Mouse (Mus musculus) forebrain, embryonic 12.5 days (tissue): ENCODE data around the gene Pacsin1. TPM values are rescaled to one million over a fixed set of nuclear protein-coding genes. Genes with fewer than 3 reads are reported as not detected.
"Not testable (repeated sequence)": the region's sequence is repeated elsewhere in the genome, so short reads cannot be mapped to it uniquely, and the experiment has no call there.

Experiments used
- ATAC-seq: fragments of 200-750 bp; cut with Nextera tagmentation; 2 replicates; pipeline ENCODE4 v1.8.0; 2017; ENCODE audit warnings: moderate TSS enrichment; ENCODE audit not compliant: low FRiP score
- H3K27ac ChIP-seq: fragments of 300-500 bp; sonication (generic); 2 replicates; pipeline ENCODE4 v1.5.1; 2016; ENCODE audit warnings: mild to moderate bottlenecking
- H3K27me3 ChIP-seq: fragments of 300-500 bp; sonication (generic); 2 replicates; pipeline ENCODE4 v1.6.1; 2016; ENCODE audit warnings: mild to moderate bottlenecking
- H3K36me3 ChIP-seq: fragments of 300-500 bp; sonication (generic); replicated peaks from 2 replicates; pipeline ENCODE4 v1.6.1; 2016; ENCODE audit warnings: mild to moderate bottlenecking
- H3K4me1 ChIP-seq: fragments of 300-500 bp; sonication (generic); 2 replicates; pipeline ENCODE4 v1.6.1; 2016
- H3K4me2 ChIP-seq: fragments of 300-500 bp; sonication (generic); 2 replicates; pipeline ENCODE4 v1.6.1; 2016; ENCODE audit warnings: mild to moderate bottlenecking, moderate library complexity
- H3K4me3 ChIP-seq: fragments of 300-500 bp; sonication (generic); replicated peaks from 2 replicates; pipeline ENCODE4 v1.5.1; 2016; ENCODE audit warnings: mild to moderate bottlenecking
- H3K9ac ChIP-seq: fragments of 300-500 bp; sonication (generic); 2 replicates; pipeline ENCODE4 v1.6.1; 2016; ENCODE audit warnings: mild to moderate bottlenecking
- H3K9me3 ChIP-seq: fragments of 300-500 bp; sonication (generic); 2 replicates; pipeline ENCODE4 v1.6.1; 2016
- WGBS: fragments of 180-500 bp; shearing (Covaris S2); methylation state at CpG from one replicate; pipeline ENCODE4 v1.1.7; 2016; 5-methylcytosine and 5-hydroxymethylcytosine counted together
- polyA plus RNA-seq: library from polyadenylated mRNA; unstranded; fragments of >200 nt; fragmentation: Nextera tagmentation; extraction: Ambion mirVana; gene quantifications from 2 replicates; pipeline ENCODE4 v1.2.1, GENCODE M21; 2016

Pacsin1 gene
- polyA plus RNA-seq, 1 experiment from 2014 or later = 9.0 TPM

GRCm38 (mm10) chr17:27638921-27639332, 16.4 kb upstream of the Pacsin1 start:
- WGBS = 81% methylated on average over 20 of the region's 20 CpGs
- ATAC-seq = no peak
- H3K36me3 ChIP-seq = peaks cover under 1% of the 10 kb centered on the region; the same call in 1 of the 2 replicates
- H3K9me3 ChIP-seq = no peaks in the 10 kb centered on the region
- no peak overlapping the region for H3K9ac ChIP-seq
- peaks cover 25% of the 10 kb centered on the region for H3K4me1 ChIP-seq
- H3K27me3 ChIP-seq = no peaks in the 10 kb centered on the region
- H3K4me2 ChIP-seq = no peak overlapping the region
- 0 out of 2 replicates have a peak overlapping the region, but pooled peaks have one; percentile 25 for H3K27ac ChIP-seq
- H3K4me3 ChIP-seq = no peak overlapping the region

GRCm38 (mm10) chr17:27639851-27640250, 15.5 kb upstream of the Pacsin1 start:
- H3K4me2 ChIP-seq, H3K27ac ChIP-seq, H3K9me3 ChIP-seq, H3K4me3 ChIP-seq, H3K27me3 ChIP-seq, H3K36me3 ChIP-seq, ATAC-seq, H3K9ac ChIP-seq: not testable (repeated sequence)
- WGBS = 88% methylated on average over 6 of the region's 6 CpGs
- H3K4me1 ChIP-seq = peaks cover 19% of the 10 kb centered on the region

- 0 out of 2 replicates have a peak, but pooled peaks cover 2% of the 10 kb centered on the region for H3K27me3 ChIP-seq
- H3K36me3 ChIP-seq = no peaks in the 10 kb centered on the region
- 43% methylated on average over 12 of the region's 12 CpGs for WGBS
- H3K4me2 ChIP-seq = no peak overlapping the region
- peaks cover 11% of the 10 kb centered on the region; the same call in 1 of the 2 replicates for H3K4me1 ChIP-seq
- H3K9ac ChIP-seq = no peak overlapping the region
- H3K4me3 ChIP-seq = no peak overlapping the region
- peak overlapping the region; percentile 61 for H3K27ac ChIP-seq
- H3K9me3 ChIP-seq = no peaks in the 10 kb centered on the region
- ATAC-seq = peak; percentile 51; the same call in 1 of the 2 replicates
Measured at GRCm38 (mm10) chr17:27642491-27643062, 12.7 kb upstream of the Pacsin1 start.

GRCm38 (mm10) chr17:27643101-27643500, 12.2 kb upstream of the Pacsin1 start:
- peaks cover 11% of the 10 kb centered on the region; the same call in 1 of the 2 replicates for H3K4me1 ChIP-seq
- no peak for ATAC-seq
- H3K27me3 ChIP-seq = 0 out of 2 replicates have a peak, but pooled peaks cover 3% of the 10 kb centered on the region
- H3K4me2 ChIP-seq = no peak overlapping the region
- no peaks in the 10 kb centered on the region for H3K36me3 ChIP-seq
- H3K4me3 ChIP-seq = no peak overlapping the region
- H3K9ac ChIP-seq = no peak overlapping the region
- 65% methylated on average over 6 of the region's 6 CpGs for WGBS
- peak overlapping the region; percentile 61 for H3K27ac ChIP-seq
- H3K9me3 ChIP-seq = no peaks in the 10 kb centered on the region

GRCm38 (mm10) chr17:27643756-27644155, 11.6 kb upstream of the Pacsin1 start:
- 83% methylated on average over 9 of the region's 9 CpGs for WGBS
- no peak overlapping the region for H3K9ac ChIP-seq

GRCm38 (mm10) chr17:27644572-27644971, 10.7 kb upstream of the Pacsin1 start:
- no peak overlapping the region for H3K27ac ChIP-seq
- H3K9ac ChIP-seq = no peak overlapping the region
- no peaks in the 10 kb centered on the region for H3K9me3 ChIP-seq
- H3K4me1 ChIP-seq = peaks cover 11% of the 10 kb centered on the region; the same call in 1 of the 2 replicates
- no peak for ATAC-seq
- H3K27me3 ChIP-seq = 0 out of 2 replicates have a peak, but pooled peaks cover 3% of the 10 kb centered on the region
- H3K36me3 ChIP-seq = no peaks in the 10 kb centered on the region
- H3K4me2 ChIP-seq = no peak overlapping the region
- H3K4me3 ChIP-seq = no peak overlapping the region
- WGBS = 40% methylated on average over 2 of the region's 2 CpGs

More at GRCm38 (mm10) chr17:27643756-27644155, 11.6 kb upstream of the Pacsin1 start:
- H3K27me3 ChIP-seq = 0 out of 2 replicates have a peak, but pooled peaks cover 3% of the 10 kb centered on the region
- H3K9me3 ChIP-seq = no peaks in the 10 kb centered on the region
- no peak overlapping the region for H3K4me2 ChIP-seq
- peaks cover 11% of the 10 kb centered on the region; the same call in 1 of the 2 replicates for H3K4me1 ChIP-seq
- H3K4me3 ChIP-seq = no peak overlapping the region
- ATAC-seq = no peak
- H3K27ac ChIP-seq = peak overlapping the region; percentile 13; the same call in 1 of the 2 replicates
- H3K36me3 ChIP-seq = no peaks in the 10 kb centered on the region

GRCm38 (mm10) chr17:27645807-27646206, 9.5 kb upstream of the Pacsin1 start:
- H3K4me3 ChIP-seq = no peak overlapping the region
- no peak overlapping the region for H3K9ac ChIP-seq
- 0 out of 2 replicates have a peak, but pooled peaks cover 3% of the 10 kb centered on the region for H3K27me3 ChIP-seq
- ATAC-seq = no peak
- peaks cover 11% of the 10 kb centered on the region; the same call in 1 of the 2 replicates for H3K4me1 ChIP-seq
- no peak overlapping the region for H3K27ac ChIP-seq
- H3K4me2 ChIP-seq = no peak overlapping the region
- 67% methylated on average over 7 of the region's 7 CpGs for WGBS
- no peaks in the 10 kb centered on the region for H3K9me3 ChIP-seq
- no peaks in the 10 kb centered on the region for H3K36me3 ChIP-seq

GRCm38 (mm10) chr17:27650160-27650559, 5.1 kb upstream of the Pacsin1 start:
- no peaks in the 10 kb centered on the region for H3K36me3 ChIP-seq
- peaks cover 23% of the 10 kb centered on the region for H3K27me3 ChIP-seq
- 11% methylated on average over 12 of the region's 12 CpGs for whole genome bisulfite sequencing
- H3K4me2 ChIP-seq = no peak overlapping the region
- H3K4me1 ChIP-seq = peaks cover 4% of the 10 kb centered on the region
- no peaks in the 10 kb centered on the region for H3K9me3 ChIP-seq
- no peak for ATAC-seq
- no peak overlapping the region for H3K4me3 ChIP-seq
- no peak overlapping the region for H3K9ac ChIP-seq
- no peak overlapping the region for H3K27ac ChIP-seq

GRCm38 (mm10) chr17:27650586-27650985, 4.7 kb upstream of the Pacsin1 start:
- H3K9me3 ChIP-seq = no peaks in the 10 kb centered on the region
- no peak overlapping the region for H3K4me3 ChIP-seq
- peaks cover 28% of the 10 kb centered on the region for H3K27me3 ChIP-seq
- H3K4me2 ChIP-seq = no peak overlapping the region
- H3K9ac ChIP-seq = no peak overlapping the region
- ATAC-seq = no peak
- no peaks in the 10 kb centered on the region for H3K36me3 ChIP-seq
- no peak overlapping the region for H3K27ac ChIP-seq
- 81% methylated on average over 13 of the region's 13 CpGs for WGBS
- peaks cover 8% of the 10 kb centered on the region for H3K4me1 ChIP-seq

GRCm38 (mm10) chr17:27652046-27652790, 3.1 kb upstream of the Pacsin1 start:
- Histone ChIP-seq H3K27me3 (peaks cover 44% of the 10 kb centered on the region), H3K4me2 (no peak overlapping the region), H3K9me3 (no peaks in the 10 kb centered on the region), H3K36me3 (no peaks in the 10 kb centered on the region), H3K9ac (no peak overlapping the region), H3K4me1 (peaks cover 18% of the 10 kb centered on the region), H3K4me3 (no peak overlapping the region), H3K27ac (no peak overlapping the region)
- ATAC-seq = no peak
- WGBS = 86% methylated on average over 23 of the region's 23 CpGs

- Histone ChIP-seq H3K9ac (no peak overlapping the region), H3K9me3 (no peaks in the 10 kb centered on the region), H3K27me3 (peaks cover 46% of the 10 kb centered on the region), H3K36me3 (no peaks in the 10 kb centered on the region), H3K27ac (no peak overlapping the region), H3K4me2 (no peak overlapping the region), H3K4me3 (no peak overlapping the region), H3K4me1 (peaks cover 18% of the 10 kb centered on the region)
- ATAC-seq = no peak
- 83% methylated on average over 10 of the region's 10 CpGs for WGBS
Measured at GRCm38 (mm10) chr17:27653253-27653959, 1.9 kb upstream of the Pacsin1 start.

- Histone ChIP-seq H3K4me3 (peak overlapping the region; percentile 55), H3K36me3 (no peaks in the 10 kb centered on the region), H3K9ac (peak overlapping the region; percentile 66; the same call in 1 of the 2 replicates), H3K27me3 (peaks cover 46% of the 10 kb centered on the region), H3K9me3 (no peaks in the 10 kb centered on the region), H3K4me1 (peaks cover 18% of the 10 kb centered on the region), H3K4me2 (peak overlapping the region; percentile 94), H3K27ac (no peak overlapping the region)
- 8% methylated on average over 13 of the region's 14 CpGs for WGBS
- no peak for ATAC-seq
Measured at GRCm38 (mm10) chr17:27656011-27656399, 696 bp downstream of the Pacsin1 start.
